Mouse (Mus musculus) embryonic facial prominence, embryonic 14.5 days (tissue): ENCODE results near the gene Pin1rt1. TPM values are rescaled to one million over a fixed set of nuclear protein-coding genes. Genes with fewer than 3 reads are reported as not detected.

ENCODE experiments used
- ATAC-seq: fragments of 200-750 bp; cut with Nextera tagmentation; 2 replicates; pipeline ENCODE4 v1.8.0; 2017; ENCODE audit warnings: low read depth, moderate number of reproducible peaks, moderate TSS enrichment
- DNase-seq: peaks from one replicate; pipeline ENCODE4 v3.0.0-alpha.2; 2015; ENCODE audit warnings: low spot score
- H3K27ac ChIP-seq: fragments of 300-500 bp; sonication (generic); replicated peaks from 2 replicates; pipeline ENCODE4 v1.5.1; 2014; ENCODE audit warnings: low read depth, mild to moderate bottlenecking, low read length, moderate library complexity
- H3K27me3 ChIP-seq: fragments of 300-500 bp; sonication (generic); replicated peaks from 2 replicates; pipeline ENCODE4 v1.6.1; 2014; ENCODE audit warnings: low read length; ENCODE audit not compliant: control insufficient read depth, insufficient read depth
- H3K36me3 ChIP-seq: fragments of 300-500 bp; sonication (generic); 2 replicates; pipeline ENCODE4 v1.6.1; 2014; ENCODE audit warnings: low read length, mixed read lengths; ENCODE audit not compliant: control insufficient read depth, insufficient read depth
- H3K4me1 ChIP-seq: fragments of 300-500 bp; sonication (generic); 2 replicates; pipeline ENCODE4 v1.6.1; 2014; ENCODE audit warnings: antibody characterized with exemption, low read length; ENCODE audit not compliant: control insufficient read depth, insufficient read depth
- H3K4me2 ChIP-seq: fragments of 300-500 bp; sonication (generic); 2 replicates; pipeline ENCODE4 v1.6.1; 2014; ENCODE audit warnings: low read depth, mild to moderate bottlenecking, low read length, moderate library complexity, mixed read lengths
- H3K4me3 ChIP-seq: fragments of 300-500 bp; sonication (generic); 2 replicates; pipeline ENCODE4 v1.5.1; 2014; ENCODE audit warnings: low read depth, mild to moderate bottlenecking, low read length
- H3K9ac ChIP-seq: fragments of 300-500 bp; sonication (generic); 2 replicates; pipeline ENCODE4 v1.6.1; 2014; ENCODE audit warnings: low read depth, mild to moderate bottlenecking, low read length, moderate library complexity, mixed read lengths
- H3K9me3 ChIP-seq: fragments of 300-500 bp; sonication (generic); 2 replicates; pipeline ENCODE4 v1.6.1; 2016; ENCODE audit warnings: low read length; ENCODE audit not compliant: control insufficient read depth
- WGBS: fragments of 180-500 bp; shearing (Covaris S2); extraction: QIAGEN DNeasy Blood & Tissue Kit; methylation state at CpG from one replicate; pipeline ENCODE4 v1.1.7; 2014; 5-methylcytosine and 5-hydroxymethylcytosine counted together
- polyA plus RNA-seq: library from polyadenylated mRNA; unstranded; fragments of >200 nt; fragmentation: Nextera tagmentation; extraction: Ambion mirVana; gene quantifications from 2 replicates; pipeline ENCODE4 v1.2.1, GENCODE M21; 2014

Pin1rt1 gene
- polyA plus RNA-seq, 1 experiment from 2014 or later: not detected

- no peaks in the 10 kb centered on the region for H3K27me3 ChIP-seq
- ATAC-seq: no peak
- WGBS: 84% methylated on average over 4 of the region's 4 CpGs
These were observed 31.4 kb downstream of the Pin1rt1 start for GRCm38 (mm10) chr2:104684771-104685170.

GRCm38 (mm10) chr2:104677326-104677725 lies 38.9 kb downstream of the Pin1rt1 start:
- H3K9ac ChIP-seq: no peak overlapping the region
- peaks cover 11% of the 10 kb centered on the region; the same call in 1 of the 2 replicates for H3K36me3 ChIP-seq
- H3K4me1 ChIP-seq: no peaks in the 10 kb centered on the region
- H3K4me2 ChIP-seq: no peak overlapping the region
- ATAC-seq (no peak), DNase-seq (no peak)
- no peak overlapping the region for H3K27ac ChIP-seq
- WGBS: 66% methylated on average over 3 of the region's 3 CpGs
- no peak overlapping the region for H3K4me3 ChIP-seq
- no peaks in the 10 kb centered on the region for H3K9me3 ChIP-seq
- H3K27me3 ChIP-seq: no peaks in the 10 kb centered on the region

More at GRCm38 (mm10) chr2:104684771-104685170, 31.4 kb downstream of the Pin1rt1 start:
- H3K4me2 ChIP-seq: no peak overlapping the region
- H3K4me1 ChIP-seq: no peaks in the 10 kb centered on the region
- no peak for DNase-seq
- H3K9ac ChIP-seq: no peak overlapping the region
- H3K9me3 ChIP-seq: no peaks in the 10 kb centered on the region
- H3K36me3 ChIP-seq: peaks cover 35% of the 10 kb centered on the region
- H3K27ac ChIP-seq: no peak overlapping the region
- H3K4me3 ChIP-seq: no peak overlapping the region

GRCm38 (mm10) chr2:104671724-104672123 lies 44.5 kb downstream of the Pin1rt1 start:
- Histone ChIP-seq H3K4me3 (no peak overlapping the region), H3K27me3 (no peaks in the 10 kb centered on the region), H3K36me3 (peaks cover 7% of the 10 kb centered on the region; the same call in 1 of the 2 replicates), H3K4me1 (no peaks in the 10 kb centered on the region), H3K27ac (no peak overlapping the region), H3K9me3 (no peaks in the 10 kb centered on the region), H3K4me2 (no peak overlapping the region), H3K9ac (no peak overlapping the region)
- no peak for DNase-seq
- no peak for ATAC-seq

GRCm38 (mm10) chr2:104669122-104669804 lies 46.9 kb downstream of the Pin1rt1 start:
- H3K4me2 ChIP-seq: no peak overlapping the region
- no peak for ATAC-seq
- H3K4me3 ChIP-seq: no peak overlapping the region
- 87% methylated on average over 6 of the region's 6 CpGs for WGBS
- no peaks in the 10 kb centered on the region for H3K9me3 ChIP-seq
- H3K27ac ChIP-seq: no peak overlapping the region
- no peak for DNase-seq
- peaks cover 32% of the 10 kb centered on the region for H3K36me3 ChIP-seq
- H3K4me1 ChIP-seq: no peaks in the 10 kb centered on the region
- no peak overlapping the region for H3K9ac ChIP-seq
- H3K27me3 ChIP-seq: no peaks in the 10 kb centered on the region

Other genes starting within 250 kb of the Pin1rt1 start
- gene Hipk3, start 221.9 kb downstream of the Pin1rt1 start, polyA plus RNA-seq: 29.7 and 33.1 TPM in 2 replicates
- 47.3 and 54.7 TPM in 2 replicates for gene Cstf3, start 125.9 kb downstream of the Pin1rt1 start, polyA plus RNA-seq
- gene Tcp11l1, start 4.2 kb downstream of the Pin1rt1 start, polyA plus RNA-seq: 32.6 and 35.0 TPM in 2 replicates
- 6.6 and 8.1 TPM in 2 replicates for gene Depdc7, start 26.5 kb upstream of the Pin1rt1 start, polyA plus RNA-seq
- gene Qser1, start 100.4 kb upstream of the Pin1rt1 start, polyA plus RNA-seq: 15.6 and 16.2 TPM in 2 replicates
- gene Prrg4, start 133.5 kb upstream of the Pin1rt1 start, polyA plus RNA-seq: 2.6 and 3.0 TPM in 2 replicates
- 7.8 and 11.0 TPM in 2 replicates for gene Ccdc73, start 151.4 kb upstream of the Pin1rt1 start, polyA plus RNA-seq